Mouse (Mus musculus) cerebellum, adult 2 months (tissue): ENCODE measurements around the gene Zdhhc15. TPM values are rescaled to one million over a fixed set of nuclear protein-coding genes. Genes with fewer than 3 reads are reported as not detected.
"Not testable (repeated sequence)": the region's sequence is repeated elsewhere in the genome, so short reads cannot be mapped to it uniquely, and the experiment has no call there.

Experiments
- DNase-seq, 2 experiments: peaks; one replicate each; pipeline ENCODE4 v3.0.0; 2021
- H3K27ac ChIP-seq: fragments of 200-500 bp; 2 replicates; pipeline ENCODE4 v1.5.1; 2012; ENCODE audit warnings: low read length, control low read depth, inconsistent platforms; ENCODE audit not compliant: insufficient read depth
- H3K27me3 ChIP-seq: fragments of 200-500 bp; 2 replicates; pipeline ENCODE4 v1.6.1; 2012; ENCODE audit warnings: inconsistent platforms, mild to moderate bottlenecking, low read length, moderate library complexity; ENCODE audit not compliant: control insufficient read depth, insufficient read depth
- H3K4me1 ChIP-seq: fragments of 200-500 bp; 2 replicates; pipeline ENCODE4 v1.6.1; 2011; ENCODE audit warnings: low read length; ENCODE audit not compliant: control insufficient read depth, insufficient read depth
- H3K4me3 ChIP-seq: fragments of 200-500 bp; replicated peaks from 2 replicates; pipeline ENCODE3; 2011; ENCODE audit warnings: mild to moderate bottlenecking, low read depth, low read length, control low read depth; ENCODE audit not compliant: insufficient read depth
- CTCF ChIP-seq: fragments of 200-500 bp; IDR thresholded peaks from 2 replicates; pipeline ENCODE4 v1.5.1; 2011; ENCODE audit warnings: low read depth, mild to moderate bottlenecking, control low read depth, low read length, moderate library complexity, borderline replicate concordance; ENCODE audit not compliant: insufficient read depth
- POLR2A ChIP-seq: fragments of 200-500 bp; IDR thresholded peaks from 2 replicates; pipeline ENCODE4 v1.6.1; 2011; ENCODE audit warnings: low read length, control low read depth, borderline replicate concordance; ENCODE audit not compliant: insufficient read depth
- WGBS: fragments of 180-500 bp; shearing (Covaris S2); methylation state at CpG from one replicate; pipeline ENCODE4 v1.1.7; 2018; 5-methylcytosine and 5-hydroxymethylcytosine counted together
- polyA plus RNA-seq: library from polyadenylated mRNA; depleted of rRNA; stranded (reverse); fragments of >200 nt; gene quantifications from 2 replicates; pipeline ENCODE4 v1.2.3, GENCODE M21; 2012; rRNA removed

Zdhhc15 gene
- polyA plus RNA-seq = 1.3 and 1.6 TPM in 2 replicates

GRCm38 (mm10) chrX:104670757-104671549 is at the start of gene Zdhhc15:
TSS of gene Zdhhc15 (minus strand) at chrX:104671064.
- Histone ChIP-seq H3K4me1 (no peaks in the 10 kb centered on the region), H3K27ac (no peak within 1 kb of the TSS), H3K4me3 (peak within 1 kb of the TSS; percentile 63), H3K27me3 (no peaks in the 10 kb centered on the region)
- TF ChIP-seq POLR2A (no peak), CTCF (no peak)
- WGBS = 10% methylated on average over 29 of the region's 31 CpGs
- peak in 1 of 2 experiments; percentile 8 for DNase-seq

- no peaks in the 10 kb centered on the region for H3K4me1 ChIP-seq
- no peak for DNase-seq
- TF ChIP-seq POLR2A = no peak
- TF ChIP-seq CTCF = no peak
- WGBS = 73% methylated on average over 2 of the region's 2 CpGs
- H3K4me3 ChIP-seq = no peak overlapping the region
- H3K27ac ChIP-seq = no peak overlapping the region
- no peaks in the 10 kb centered on the region for H3K27me3 ChIP-seq
Observed at GRCm38 (mm10) chrX:104707935-104708334, 37.1 kb upstream of the Zdhhc15 start.

GRCm38 (mm10) chrX:104669850-104670756 is 761 bp downstream of the Zdhhc15 start:
- no peak overlapping the region for H3K27ac ChIP-seq
- 6% methylated on average over 19 of the region's 19 CpGs for WGBS
- H3K27me3 ChIP-seq = no peaks in the 10 kb centered on the region
- TF ChIP-seq POLR2A (no peak), CTCF (no peak)
- peak; percentile 0 to 31 for DNase-seq
- H3K4me3 ChIP-seq = peak overlapping the region; percentile 63
- no peaks in the 10 kb centered on the region for H3K4me1 ChIP-seq

GRCm38 (mm10) chrX:104656976-104657375 is 13.9 kb downstream of the Zdhhc15 start:
- DNase-seq = no peak
- TF ChIP-seq CTCF (no peak), POLR2A (no peak)
- Histone ChIP-seq H3K27me3 (no peaks in the 10 kb centered on the region), H3K4me3 (no peak overlapping the region), H3K27ac (no peak overlapping the region), H3K4me1 (no peaks in the 10 kb centered on the region)
- 93% methylated on average over 1 of the region's 1 CpGs for WGBS

GRCm38 (mm10) chrX:104612531-104612930 is 58.3 kb downstream of the Zdhhc15 start:
- H3K4me3 ChIP-seq = no peak overlapping the region
- no peaks in the 10 kb centered on the region for H3K27me3 ChIP-seq

GRCm38 (mm10) chrX:104603738-104604430 is 67.0 kb downstream of the Zdhhc15 start:
- not testable (repeated sequence) for H3K27me3 ChIP-seq, H3K4me1 ChIP-seq, DNase-seq, H3K4me3 ChIP-seq, H3K27ac ChIP-seq
- 100% methylated on average over 2 of the region's 7 CpGs for WGBS

More at GRCm38 (mm10) chrX:104612531-104612930, 58.3 kb downstream of the Zdhhc15 start:
- Histone ChIP-seq H3K27ac (no peak overlapping the region), H3K4me1 (no peaks in the 10 kb centered on the region)
- WGBS = 95% methylated on average over 10 of the region's 10 CpGs
- DNase-seq = no peak
- TF ChIP-seq POLR2A (no peak), CTCF (no peak)

GRCm38 (mm10) chrX:104602168-104602859 is 68.5 kb downstream of the Zdhhc15 start:
- H3K4me1 ChIP-seq, H3K4me3 ChIP-seq, H3K27ac ChIP-seq, DNase-seq, H3K27me3 ChIP-seq: not testable (repeated sequence)
- WGBS = 90% methylated on average over 8 of the region's 13 CpGs
